Mouse (Mus musculus): Measurements from ENCODE around the gene Gm21954. TPM values are rescaled to one million over a fixed set of nuclear protein-coding genes. Genes with fewer than 3 reads are reported as not detected.

Gene Gm21954
- polyA plus RNA-seq, 1 experiment from 2014 or later, result not detected

DNA sequence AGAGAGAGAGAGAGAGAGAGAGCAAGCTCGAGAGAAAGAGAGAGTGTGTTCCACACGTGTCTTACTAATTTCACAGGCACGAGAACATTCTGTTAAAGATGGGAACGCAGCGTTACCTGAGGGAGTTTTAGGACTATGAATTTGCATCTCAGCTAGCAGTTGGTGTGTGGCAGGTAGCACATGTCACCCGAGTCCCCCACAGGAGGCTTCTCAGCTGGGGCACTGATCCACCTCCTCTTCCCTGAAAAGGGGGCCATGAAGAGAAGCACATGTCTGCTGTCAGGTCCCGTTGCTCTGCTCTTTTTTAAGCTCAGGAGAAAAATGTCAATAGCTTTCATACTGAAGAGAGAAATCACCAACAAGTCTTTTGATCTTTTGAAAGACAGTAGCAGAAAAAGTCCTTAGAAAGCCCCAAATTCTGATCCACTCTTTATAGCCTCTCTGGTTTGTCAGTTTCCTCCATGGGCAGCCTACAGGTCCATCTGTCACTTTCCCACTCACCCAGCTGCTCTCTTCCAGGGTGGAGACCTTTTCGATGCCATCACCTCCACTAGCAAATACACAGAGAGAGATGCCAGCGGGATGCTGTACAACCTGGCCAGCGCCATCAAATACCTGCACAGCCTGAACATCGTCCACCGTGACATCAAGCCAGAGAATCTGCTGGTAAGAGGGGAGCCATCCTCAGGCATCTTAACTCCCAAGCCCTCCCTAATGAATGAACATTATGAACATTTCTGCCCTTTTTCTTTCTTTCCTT lies 17.4 kb upstream of the Gm21954 start:
- TF ChIP-seq CTCF (IDR thresholded peaks at IDR 0.05; ENCODE audit: low read depth), result no peak
- TF ChIP-seq EP300 (IDR thresholded peaks at IDR 0.05; ENCODE audit: low read depth), result no peak
- Histone ChIP-seq H3K36me3 (replicated peaks; ENCODE audit: insufficient read depth, low read length) (no peaks in the 10 kb centered on the region), H3K27ac (ENCODE audit: low read depth) (no peak overlapping the region), H3K4me1 (ENCODE audit: insufficient read depth) (no peaks in the 10 kb centered on the region), H3K9ac (replicated peaks) (no peak overlapping the region), H3K9me3 (ENCODE audit: low read length) (no peaks in the 10 kb centered on the region), H3K4me2 (ENCODE audit: low read depth, low read length) (no peak overlapping the region), H3K27me3 (ENCODE audit: insufficient read depth, low read length) (no peaks in the 10 kb centered on the region), H3K4me3 (ENCODE audit: low read depth, low read length) (no peak overlapping the region)
- ATAC-seq, result no peak
- 69% methylated on average over 12 of the region's 12 CpGs for WGBS (ENCODE audit: insufficient replicate concordance)
- DNase-seq, result no peak

DNA sequence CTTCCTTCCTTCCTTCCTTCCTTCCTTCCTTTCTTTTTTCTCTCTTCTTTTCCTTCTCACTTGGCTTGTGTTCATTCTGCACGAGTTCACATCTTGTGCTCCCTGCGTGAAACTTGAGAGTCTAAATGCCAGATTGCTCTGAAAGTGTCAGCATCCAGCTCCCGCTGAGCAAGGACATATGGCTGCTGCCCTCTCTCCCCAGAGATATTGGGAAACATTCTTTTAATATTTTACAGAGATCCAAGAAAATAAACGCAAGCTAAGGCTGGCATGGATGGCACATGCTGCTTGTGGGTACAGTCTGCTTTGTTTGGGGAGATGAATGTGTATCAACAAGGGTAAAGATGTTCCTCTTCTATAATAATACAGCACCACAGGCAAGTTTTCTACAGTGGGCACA lies 11.3 kb upstream of the Gm21954 start:
- Histone ChIP-seq H3K4me2 (ENCODE audit: low read depth, low read length) (no peak overlapping the region), H3K36me3 (replicated peaks; ENCODE audit: insufficient read depth, low read length) (no peaks in the 10 kb centered on the region), H3K27ac (ENCODE audit: low read depth) (no peak overlapping the region), H3K4me3 (ENCODE audit: low read depth, low read length) (no peak overlapping the region), H3K9me3 (ENCODE audit: low read length) (no peaks in the 10 kb centered on the region), H3K27me3 (ENCODE audit: insufficient read depth, low read length) (no peaks in the 10 kb centered on the region), H3K4me1 (ENCODE audit: insufficient read depth) (no peaks in the 10 kb centered on the region), H3K9ac (replicated peaks) (no peak overlapping the region)
- DNase-seq, result no peak
- no peak for TF ChIP-seq CTCF (IDR thresholded peaks at IDR 0.05; ENCODE audit: low read depth)
- TF ChIP-seq EP300 (IDR thresholded peaks at IDR 0.05; ENCODE audit: low read depth), result no peak
- ATAC-seq, result no peak
- 57% methylated on average over 4 of the region's 4 CpGs for WGBS (ENCODE audit: insufficient replicate concordance)

DNA sequence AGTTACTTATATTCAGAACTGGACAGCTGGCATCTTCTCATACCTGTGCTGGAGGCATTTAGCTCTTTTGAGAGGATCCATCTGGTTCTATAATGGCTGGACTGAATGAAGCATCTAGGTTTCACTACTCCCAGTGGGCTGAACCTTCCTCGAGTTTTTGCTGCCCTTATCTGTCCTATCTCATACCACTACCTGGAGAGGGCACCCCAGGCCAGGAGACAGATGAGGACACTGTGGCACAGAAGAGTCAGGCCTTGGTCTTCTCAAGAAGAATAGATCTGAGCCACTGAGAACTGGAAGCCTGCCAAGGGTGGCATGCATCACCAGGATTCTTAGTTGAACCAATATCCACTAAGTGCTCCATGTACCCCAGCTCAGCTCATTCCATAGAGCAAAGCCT lies 9.1 kb upstream of the Gm21954 start:
- Histone ChIP-seq H3K4me3 (ENCODE audit: low read depth, low read length) (no peak overlapping the region), H3K9me3 (ENCODE audit: low read length) (no peaks in the 10 kb centered on the region), H3K4me2 (ENCODE audit: low read depth, low read length) (no peak overlapping the region), H3K27me3 (ENCODE audit: insufficient read depth, low read length) (no peaks in the 10 kb centered on the region), H3K27ac (ENCODE audit: low read depth) (no peak overlapping the region), H3K9ac (replicated peaks) (no peak overlapping the region), H3K4me1 (ENCODE audit: insufficient read depth) (no peaks in the 10 kb centered on the region), H3K36me3 (replicated peaks; ENCODE audit: insufficient read depth, low read length) (no peaks in the 10 kb centered on the region)
- TF ChIP-seq EP300 (IDR thresholded peaks at IDR 0.05; ENCODE audit: low read depth) (no peak), CTCF (IDR thresholded peaks at IDR 0.05; ENCODE audit: low read depth) (no peak)
- 31% methylated on average over 1 of the region's 1 CpGs for WGBS (ENCODE audit: insufficient replicate concordance)
- DNase-seq (no peak), ATAC-seq (no peak)

DNA sequence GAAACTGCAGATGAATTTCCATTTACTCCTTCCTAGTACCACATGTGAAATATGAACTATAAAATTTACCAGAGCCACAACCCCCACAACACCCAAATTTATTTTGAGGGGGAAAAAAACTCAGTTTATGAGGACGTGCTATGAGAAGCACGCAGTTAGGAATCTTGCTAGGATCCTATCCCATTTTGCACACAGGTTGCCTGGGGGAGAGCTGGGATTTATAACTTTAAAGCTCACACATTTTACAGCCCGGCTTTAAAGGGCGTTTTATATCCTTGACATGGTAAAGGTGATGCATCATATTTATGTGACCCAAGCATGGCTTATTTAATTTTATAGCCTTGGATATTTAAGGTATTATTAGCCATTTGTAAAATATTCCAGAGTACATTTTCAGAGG lies 7.3 kb upstream of the Gm21954 start:
- Histone ChIP-seq H3K27me3 (ENCODE audit: insufficient read depth, low read length) (no peaks in the 10 kb centered on the region), H3K4me2 (ENCODE audit: low read depth, low read length) (no peak overlapping the region), H3K36me3 (replicated peaks; ENCODE audit: insufficient read depth, low read length) (no peaks in the 10 kb centered on the region), H3K27ac (ENCODE audit: low read depth) (no peak overlapping the region), H3K9me3 (ENCODE audit: low read length) (no peaks in the 10 kb centered on the region), H3K4me3 (ENCODE audit: low read depth, low read length) (no peak overlapping the region), H3K9ac (replicated peaks) (no peak overlapping the region), H3K4me1 (ENCODE audit: insufficient read depth) (no peaks in the 10 kb centered on the region)
- DNase-seq, result no peak
- TF ChIP-seq EP300 (IDR thresholded peaks at IDR 0.05; ENCODE audit: low read depth) (no peak), CTCF (IDR thresholded peaks at IDR 0.05; ENCODE audit: low read depth) (no peak)
- WGBS (ENCODE audit: insufficient replicate concordance), result 83% methylated on average over 4 of the region's 4 CpGs
- no peak for ATAC-seq

DNA sequence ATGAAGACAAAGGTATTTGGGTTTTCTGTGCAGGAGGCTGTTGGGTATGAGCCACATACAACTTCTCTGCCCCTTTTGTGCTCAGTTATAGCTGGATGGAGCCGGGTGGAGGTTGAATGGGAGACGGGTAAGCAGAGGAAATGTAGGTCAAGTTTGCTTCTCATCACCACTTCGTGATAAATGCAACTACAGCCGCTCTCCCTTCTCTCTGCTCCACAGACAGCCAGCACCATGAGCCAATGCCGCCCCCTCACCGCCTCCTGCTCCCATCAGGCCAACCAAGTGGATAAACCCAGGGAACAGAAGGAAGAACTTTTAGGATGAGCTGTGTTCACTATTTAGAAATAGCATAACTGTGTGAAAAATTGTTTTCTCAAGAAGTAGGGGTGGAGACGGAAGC lies 4.7 kb upstream of the Gm21954 start:
- Histone ChIP-seq H3K4me1 (ENCODE audit: insufficient read depth) (no peaks in the 10 kb centered on the region), H3K27me3 (ENCODE audit: insufficient read depth, low read length) (no peaks in the 10 kb centered on the region), H3K9me3 (ENCODE audit: low read length) (no peaks in the 10 kb centered on the region), H3K9ac (replicated peaks) (no peak overlapping the region), H3K27ac (ENCODE audit: low read depth) (no peak overlapping the region), H3K4me2 (ENCODE audit: low read depth, low read length) (no peak overlapping the region), H3K36me3 (replicated peaks; ENCODE audit: insufficient read depth, low read length) (no peaks in the 10 kb centered on the region), H3K4me3 (ENCODE audit: low read depth, low read length) (no peak overlapping the region)
- no peak for ATAC-seq
- DNase-seq, result no peak
- WGBS (ENCODE audit: insufficient replicate concordance), result 80% methylated on average over 7 of the region's 7 CpGs
- no peak for TF ChIP-seq CTCF (IDR thresholded peaks at IDR 0.05; ENCODE audit: low read depth)
- TF ChIP-seq EP300 (IDR thresholded peaks at IDR 0.05; ENCODE audit: low read depth), result no peak

DNA sequence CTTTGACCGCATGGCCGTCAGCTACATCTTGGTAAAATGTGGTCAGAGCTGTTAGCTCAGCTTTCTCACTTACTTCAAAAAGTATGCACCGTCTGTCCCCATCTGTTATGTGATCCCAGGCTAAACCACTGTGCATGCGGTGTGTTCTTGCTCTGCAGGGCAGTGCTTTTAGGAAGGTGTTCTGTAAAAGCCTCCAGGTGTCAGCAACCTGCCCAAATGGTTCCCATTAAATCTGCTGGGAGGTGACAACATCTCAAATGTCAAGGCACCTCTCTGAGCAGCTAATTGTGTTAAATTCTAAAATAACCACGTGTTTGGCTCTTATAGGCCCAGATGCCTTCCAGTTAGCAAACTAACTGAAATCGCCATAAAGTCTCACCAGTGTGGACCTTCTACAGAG lies 1.1 kb upstream of the Gm21954 start:
- H3K9ac ChIP-seq (replicated peaks), result no peak overlapping the region
- H3K4me3 ChIP-seq (ENCODE audit: low read depth, low read length), result no peak overlapping the region
- no peaks in the 10 kb centered on the region for H3K36me3 ChIP-seq (replicated peaks; ENCODE audit: insufficient read depth, low read length)
- H3K9me3 ChIP-seq (ENCODE audit: low read length), result no peaks in the 10 kb centered on the region
- H3K4me2 ChIP-seq (ENCODE audit: low read depth, low read length), result no peak overlapping the region
- no peak for TF ChIP-seq EP300 (IDR thresholded peaks at IDR 0.05; ENCODE audit: low read depth)
- TF ChIP-seq CTCF (IDR thresholded peaks at IDR 0.05; ENCODE audit: low read depth), result no peak
- H3K4me1 ChIP-seq (ENCODE audit: insufficient read depth), result no peaks in the 10 kb centered on the region
- DNase-seq (no peak), ATAC-seq (no peak)
- WGBS (ENCODE audit: insufficient replicate concordance), result 73% methylated on average over 6 of the region's 6 CpGs
- no peak overlapping the region for H3K27ac ChIP-seq (ENCODE audit: low read depth)
- no peaks in the 10 kb centered on the region for H3K27me3 ChIP-seq (ENCODE audit: insufficient read depth, low read length)
